ENCODE assay signal across 8 mouse cellular contexts in the genomic region with DNA sequence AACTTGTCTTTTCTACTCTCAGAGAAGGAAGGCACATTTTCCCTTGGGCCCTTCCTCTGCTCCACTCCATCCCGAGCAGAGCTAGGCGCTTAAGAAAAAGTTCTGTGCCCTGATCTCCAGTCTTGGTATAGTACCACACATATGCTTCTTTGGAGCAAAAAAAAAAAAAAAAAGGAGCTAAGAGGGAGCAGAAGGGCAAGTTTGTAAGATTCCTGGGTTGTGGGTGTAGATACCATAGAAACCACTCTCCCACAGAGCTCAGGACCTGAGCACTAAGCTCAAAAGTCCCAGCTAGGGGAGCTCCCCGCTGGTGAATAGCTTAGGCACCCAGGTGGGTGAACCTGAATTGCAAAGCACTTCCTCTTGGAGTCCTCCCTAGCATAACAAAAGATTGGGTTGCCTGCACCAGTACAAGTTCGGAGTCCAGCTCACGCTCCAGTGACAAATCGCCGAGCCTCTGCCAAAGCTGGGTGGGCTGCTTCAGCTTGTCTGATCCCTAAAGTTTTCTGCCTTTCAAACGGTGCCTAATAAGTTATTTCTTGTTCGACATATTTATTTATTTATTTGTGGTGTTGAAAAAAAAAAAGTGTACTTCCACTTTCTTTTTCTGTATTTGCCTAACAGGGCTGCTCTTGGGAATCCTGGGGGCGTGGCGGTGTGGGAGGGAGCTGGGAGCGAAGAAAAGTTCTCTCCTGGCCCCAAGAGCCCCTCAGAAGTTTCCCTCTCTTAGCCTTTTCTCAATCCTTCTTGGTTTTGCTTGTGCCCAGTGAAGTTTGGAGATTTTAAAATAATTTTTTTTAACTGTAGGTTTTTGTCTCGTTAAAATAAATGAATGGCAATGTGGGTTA. TPM values are rescaled to one million over a fixed set of nuclear protein-coding genes. Genes with fewer than 3 reads are reported as not detected.
A peak's percentile ranks its signal among the peaks of the same experiment; 100 is the strongest.
DNase-seq lines count a peak whose midpoint lies in the region; ATAC-seq and TF ChIP-seq lines count a peak whose summit lies in the region.

No protein-coding gene starts in this region.

- H3K4me2 ChIP-seq in hindbrain, postnatal 0 days (ENCODE audit: low read depth, low read length), result peak overlapping the region; percentile 89
- peak overlapping the region; percentile 73 for H3K4me2 ChIP-seq in lung, embryonic 16.5 days (ENCODE audit: low read depth, low read length)

- peak overlapping the region; percentile 0 for H3K9ac ChIP-seq in hindbrain, postnatal 0 days (replicated peaks; ENCODE audit: low read length)
- no peak overlapping the region; the same call in 1 of the 2 replicates for H3K9ac ChIP-seq in lung, embryonic 16.5 days (ENCODE audit: low read length)

- peaks cover 69% of the 10 kb centered on the region for H3K27me3 ChIP-seq in embryonic facial prominence, embryonic 10.5 days (replicated peaks; ENCODE audit: low read depth, poor library complexity, severe bottlenecking)
- H3K27me3 ChIP-seq in hindbrain, postnatal 0 days (ENCODE audit: insufficient read depth, low read length), result peaks cover 14% of the 10 kb centered on the region; the same call in 1 of the 2 replicates
- peaks cover 35% of the 10 kb centered on the region for H3K27me3 ChIP-seq in lung, embryonic 16.5 days (ENCODE audit: control insufficient read depth, insufficient read depth, low read depth, low read length)

- H3K36me3 ChIP-seq in embryonic facial prominence, embryonic 10.5 days (replicated peaks), result no peaks in the 10 kb centered on the region
- no peaks in the 10 kb centered on the region for H3K36me3 ChIP-seq in hindbrain, postnatal 0 days (ENCODE audit: insufficient read depth, low read length)
- H3K36me3 ChIP-seq in lung, embryonic 16.5 days (ENCODE audit: control insufficient read depth, insufficient read depth, low read length), result no peaks in the 10 kb centered on the region

- 3% methylated on average over 13 of the region's 13 CpGs for WGBS in embryonic facial prominence, embryonic 10.5 days
- 6% methylated on average over 13 of the region's 13 CpGs for WGBS in hindbrain, postnatal 0 days
- 17% methylated on average over 13 of the region's 13 CpGs for WGBS in lung, embryonic 16.5 days

- no peak overlapping the region for H3K27ac ChIP-seq in embryonic facial prominence, embryonic 10.5 days (replicated peaks)
- no peak overlapping the region for H3K27ac ChIP-seq in hindbrain, postnatal 0 days
- no peak overlapping the region for H3K27ac ChIP-seq in lung, embryonic 16.5 days (ENCODE audit: low read length)

- peaks cover 39% of the 10 kb centered on the region for H3K4me1 ChIP-seq in embryonic facial prominence, embryonic 10.5 days
- peaks cover 18% of the 10 kb centered on the region; the same call in 1 of the 2 replicates for H3K4me1 ChIP-seq in hindbrain, postnatal 0 days (ENCODE audit: insufficient read depth, low read length)
- peaks cover 27% of the 10 kb centered on the region for H3K4me1 ChIP-seq in lung, embryonic 16.5 days (replicated peaks; ENCODE audit: control insufficient read depth, insufficient read depth, low read length)

- no peak for ATAC-seq in hindbrain, postnatal 0 days
- no peak for ATAC-seq in lung, embryonic 16.5 days (ENCODE audit: low read depth)

- peak overlapping the region; percentile 63 for H3K4me3 ChIP-seq in embryonic facial prominence, embryonic 10.5 days
- H3K4me3 ChIP-seq in hindbrain, postnatal 0 days (ENCODE audit: low read length), result peak overlapping the region; percentile 53
- H3K4me3 ChIP-seq in lung, embryonic 16.5 days (ENCODE audit: low read length), result peak overlapping the region; percentile 46

- peak; percentile 10 for DNase-seq in kidney, adult 11 months
- DNase-seq in kidney, adult 18-20 months, result no peak
- DNase-seq in embryonic facial prominence, embryonic 10.5 days (ENCODE audit: low spot score), result peak; percentile 22
- DNase-seq in hindbrain, postnatal 0 days (ENCODE audit: low spot score), result peak; percentile 31
- no peak for DNase-seq in natural killer cell, adult 2 months (ENCODE audit: low spot score in 2 of 2)
- no peak for DNase-seq in urinary bladder, postnatal 4 days (ENCODE audit: low spot score in 2 of 2)
- no peak for DNase-seq in urinary bladder, adult 18-20 months (ENCODE audit: low spot score in 2 of 2)

- TF ChIP-seq CTCF in hindbrain, postnatal 0 days (IDR thresholded peaks at IDR 0.05; ENCODE audit: low read depth), result no peak

- no peaks in the 10 kb centered on the region for H3K9me3 ChIP-seq in embryonic facial prominence, embryonic 10.5 days
- no peaks in the 10 kb centered on the region for H3K9me3 ChIP-seq in hindbrain, postnatal 0 days (ENCODE audit: low read length)
- H3K9me3 ChIP-seq in lung, embryonic 16.5 days (ENCODE audit: control insufficient read depth, low read length), result no peaks in the 10 kb centered on the region

RNA-seq across cellular contexts. Expression of a gene that starts 2.9 kb away (rescaled TPM):
- polyA plus RNA-seq in embryonic facial prominence, embryonic 10.5 days (2016; fragmentation: Nextera tagmentation; extraction: Ambion mirVana), result 0.29 and 0.65 TPM in 2 replicates
- 46.8 and 49.1 TPM in 2 replicates for total RNA-seq in hindbrain, postnatal 0 days (2014; rRNA removed)
- polyA plus RNA-seq in hindbrain, postnatal 0 days (2015; fragmentation: Nextera tagmentation; extraction: Ambion mirVana), result 14.0 and 16.5 TPM in 2 replicates
- polyA plus RNA-seq in lung, embryonic 16.5 days (2015; fragmentation: Nextera tagmentation; extraction: Ambion mirVana), result 0.19 and 0.24 TPM in 2 replicates

RNA-seq across cellular contexts. Expression of a gene that starts 54.6 kb away (rescaled TPM):
- 3.7 and 4.7 TPM in 2 replicates for polyA plus RNA-seq in embryonic facial prominence, embryonic 10.5 days (2016; fragmentation: Nextera tagmentation; extraction: Ambion mirVana)
- 6.8 and 9.3 TPM in 2 replicates for total RNA-seq in hindbrain, postnatal 0 days (2014; rRNA removed)
- polyA plus RNA-seq in hindbrain, postnatal 0 days (2015; fragmentation: Nextera tagmentation; extraction: Ambion mirVana), result 6.4 and 6.9 TPM in 2 replicates
- polyA plus RNA-seq in lung, embryonic 16.5 days (2015; fragmentation: Nextera tagmentation; extraction: Ambion mirVana), result 47.9 and 48.7 TPM in 2 replicates

Comparison
In these comparisons a context has a peak if more than half of its experiments do, and no peak if none do; other contexts are left out.
1. DNase-seq: peak in kidney, adult 11 months (single experiment), embryonic facial prominence, embryonic 10.5 days (single experiment) and hindbrain, postnatal 0 days (single experiment); none in kidney, adult 18-20 months (single experiment), natural killer cell, adult 2 months (0 of 2), urinary bladder, postnatal 4 days (0 of 2) and urinary bladder, adult 18-20 months (0 of 2).
2. Peak in every context shown above with its lines, with median percentiles within 50 percentile points of each other: H3K4me3 ChIP-seq.